In the genomic region with DNA sequence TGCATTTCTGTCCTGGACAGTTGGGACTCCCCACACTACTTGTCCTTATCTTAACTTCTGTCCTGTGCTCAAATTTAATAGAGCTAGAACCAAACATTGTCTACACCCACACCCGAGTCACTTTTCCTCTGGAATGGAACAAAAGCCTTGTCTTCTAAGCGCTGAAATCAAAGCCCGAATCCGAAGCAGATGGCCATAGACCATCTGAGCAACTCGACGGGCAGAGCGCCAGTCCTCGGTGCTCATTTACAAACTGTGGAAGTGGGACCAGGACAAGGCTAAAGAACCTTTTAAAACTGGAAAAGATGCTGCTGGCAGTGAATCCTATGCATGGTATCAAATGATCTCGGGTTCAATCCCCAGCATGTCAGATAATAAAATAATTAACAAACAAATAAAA, we compare ENCODE assay signal across 13 mouse cellular contexts. TPM values are rescaled to one million over a fixed set of nuclear protein-coding genes. Genes with fewer than 3 reads are reported as not detected.
DNase-seq lines count a peak whose midpoint lies in the region; ATAC-seq and TF ChIP-seq lines count a peak whose summit lies in the region.
"Had no signal": no experiment of that assay in that cellular context is flagged by ENCODE, and none has a peak within 500 bp of the region (broad histone marks: within the 10 kb centered on the region; RNA-seq: fewer than 3 reads in every experiment).

No protein-coding gene starts in this region.

- 0 out of 2 replicates have a peak, but pooled peaks have one; percentile 38 for ATAC-seq in forebrain, embryonic 15.5 days (replicated peaks)
- ATAC-seq in forebrain, embryonic 11.5 days (replicated peaks; ENCODE audit: low FRiP score): no peak
- ATAC-seq in midbrain, postnatal 0 days (ENCODE audit: low FRiP score): no peak
- no peak for ATAC-seq in midbrain, embryonic 11.5 days (ENCODE audit: low FRiP score)

- no peaks in the 10 kb centered on the region for H3K27me3 ChIP-seq in forebrain, embryonic 15.5 days
- no peaks in the 10 kb centered on the region for H3K27me3 ChIP-seq in forebrain, embryonic 11.5 days (ENCODE audit: control insufficient read depth, insufficient read depth, low read length)
- no peaks in the 10 kb centered on the region for H3K27me3 ChIP-seq in midbrain, postnatal 0 days (ENCODE audit: insufficient read depth, low read length)
- no peaks in the 10 kb centered on the region for H3K27me3 ChIP-seq in midbrain, embryonic 11.5 days (ENCODE audit: control insufficient read depth, insufficient read depth, low read length)
- H3K27me3 ChIP-seq: liver, embryonic 15.5 days had no signal

- TF ChIP-seq CTCF in midbrain, postnatal 0 days (IDR thresholded peaks at IDR 0.05): no peak

- H3K4me3 ChIP-seq in forebrain, embryonic 15.5 days: no peak overlapping the region
- no peak overlapping the region for H3K4me3 ChIP-seq in forebrain, embryonic 11.5 days (ENCODE audit: low read depth, low read length)
- no peak overlapping the region for H3K4me3 ChIP-seq in midbrain, postnatal 0 days (ENCODE audit: low read depth, low read length)
- H3K4me3 ChIP-seq in midbrain, embryonic 11.5 days (ENCODE audit: low read depth, low read length): no peak overlapping the region
- H3K4me3 ChIP-seq: liver, embryonic 15.5 days had no signal

- H3K27ac ChIP-seq in forebrain, embryonic 15.5 days (replicated peaks): peak overlapping the region; percentile 88
- H3K27ac ChIP-seq in forebrain, embryonic 11.5 days (ENCODE audit: low read depth, low read length): no peak overlapping the region
- no peak overlapping the region for H3K27ac ChIP-seq in midbrain, postnatal 0 days (ENCODE audit: low read depth, low read length)
- H3K27ac ChIP-seq in midbrain, embryonic 11.5 days (ENCODE audit: low read depth, low read length): no peak overlapping the region
- H3K27ac ChIP-seq: liver, embryonic 15.5 days had no signal

- H3K36me3 ChIP-seq in forebrain, embryonic 15.5 days: no peaks in the 10 kb centered on the region
- no peaks in the 10 kb centered on the region; the same call in 1 of the 2 replicates for H3K36me3 ChIP-seq in forebrain, embryonic 11.5 days (ENCODE audit: control insufficient read depth, insufficient read depth, low read length)
- no peaks in the 10 kb centered on the region for H3K36me3 ChIP-seq in midbrain, postnatal 0 days (ENCODE audit: insufficient read depth, low read length)
- 0 out of 2 replicates have a peak, but pooled peaks cover 2% of the 10 kb centered on the region for H3K36me3 ChIP-seq in midbrain, embryonic 11.5 days (ENCODE audit: control insufficient read depth, insufficient read depth, low read length)
- H3K36me3 ChIP-seq: liver, embryonic 15.5 days had no signal

- no peaks in the 10 kb centered on the region for H3K9me3 ChIP-seq in forebrain, embryonic 15.5 days
- no peaks in the 10 kb centered on the region for H3K9me3 ChIP-seq in forebrain, embryonic 11.5 days (ENCODE audit: control insufficient read depth, low read length)
- no peaks in the 10 kb centered on the region for H3K9me3 ChIP-seq in midbrain, postnatal 0 days (ENCODE audit: low read length)
- no peaks in the 10 kb centered on the region for H3K9me3 ChIP-seq in midbrain, embryonic 11.5 days (ENCODE audit: control insufficient read depth, low read length)
- H3K9me3 ChIP-seq: G1E; liver, embryonic 15.5 days had no signal

- no peak overlapping the region for H3K9ac ChIP-seq in forebrain, embryonic 15.5 days (replicated peaks)
- no peak overlapping the region for H3K9ac ChIP-seq in forebrain, embryonic 11.5 days (ENCODE audit: low read length)
- no peak overlapping the region for H3K9ac ChIP-seq in midbrain, postnatal 0 days (replicated peaks; ENCODE audit: low read length, poor library complexity, severe bottlenecking)
- no peak overlapping the region for H3K9ac ChIP-seq in midbrain, embryonic 11.5 days (ENCODE audit: low read length)
- H3K9ac ChIP-seq: liver, embryonic 15.5 days had no signal

- H3K4me1 ChIP-seq in forebrain, embryonic 15.5 days: peaks cover 17% of the 10 kb centered on the region
- H3K4me1 ChIP-seq in forebrain, embryonic 11.5 days (replicated peaks; ENCODE audit: control insufficient read depth, insufficient read depth, low read length): no peaks in the 10 kb centered on the region
- no peaks in the 10 kb centered on the region for H3K4me1 ChIP-seq in midbrain, postnatal 0 days (ENCODE audit: insufficient read depth, low read length)
- H3K4me1 ChIP-seq in midbrain, embryonic 11.5 days (ENCODE audit: control insufficient read depth, insufficient read depth, low read length): no peaks in the 10 kb centered on the region

- no peak overlapping the region for H3K4me2 ChIP-seq in forebrain, embryonic 15.5 days (replicated peaks)
- no peak overlapping the region for H3K4me2 ChIP-seq in forebrain, embryonic 11.5 days (ENCODE audit: low read depth, low read length, severe bottlenecking)
- no peak overlapping the region for H3K4me2 ChIP-seq in midbrain, postnatal 0 days (ENCODE audit: low read depth, low read length, poor library complexity, severe bottlenecking)
- H3K4me2 ChIP-seq in midbrain, embryonic 11.5 days: no peak overlapping the region
- H3K4me2 ChIP-seq: liver, embryonic 15.5 days had no signal

- no peak for DNase-seq in forebrain, embryonic 11.5 days (ENCODE audit: low spot score)
- DNase-seq in midbrain, postnatal 0 days (ENCODE audit: low spot score): peak; percentile 67
- DNase-seq in midbrain, embryonic 11.5 days (ENCODE audit: low spot score, missing footprints): no peak
- DNase-seq in cerebellum, postnatal 36 days: peak; percentile 81
- peak; percentile 71 to 72 for DNase-seq in right cerebral cortex, postnatal 10 days (ENCODE audit: low spot score in 2 of 2)
- no peak for DNase-seq in kidney, postnatal 36 days
- no peak for DNase-seq in testis, postnatal 14 days (ENCODE audit: low spot score)
- DNase-seq: gastrocnemius, postnatal 36 days; kidney, adult 2 months; thymus, adult 18-20 months had no signal

- WGBS in forebrain, embryonic 15.5 days: 33% methylated on average over 9 of the region's 9 CpGs
- 85% methylated on average over 9 of the region's 9 CpGs for WGBS in forebrain, embryonic 11.5 days
- 54% methylated on average over 9 of the region's 9 CpGs for WGBS in midbrain, postnatal 0 days
- 80% methylated on average over 9 of the region's 9 CpGs for WGBS in midbrain, embryonic 11.5 days

RNA-seq across cellular contexts. Expression of a gene that starts 17.5 kb away (rescaled TPM):
- polyA plus RNA-seq in forebrain, embryonic 15.5 days (2015; fragmentation: Nextera tagmentation; extraction: Ambion mirVana): 138 and 141 TPM in 2 replicates
- 78.0 and 92.4 TPM in 2 replicates for polyA plus RNA-seq in forebrain, embryonic 11.5 days (2014; fragmentation: Nextera tagmentation; extraction: Ambion mirVana)
- 107 and 110 TPM in 2 replicates for total RNA-seq in midbrain, postnatal 0 days (2014; rRNA removed)
- 78.6 and 78.8 TPM in 2 replicates for polyA plus RNA-seq in midbrain, postnatal 0 days (2015; fragmentation: Nextera tagmentation; extraction: Ambion mirVana)
- 62.4 and 62.8 TPM in 2 replicates for polyA plus RNA-seq in midbrain, embryonic 11.5 days (2014; fragmentation: Nextera tagmentation; extraction: Ambion mirVana)

RNA-seq across cellular contexts. Expression of a gene that starts 42.8 kb away (rescaled TPM):
- polyA plus RNA-seq in forebrain, embryonic 15.5 days (2015; fragmentation: Nextera tagmentation; extraction: Ambion mirVana): 14.0 and 14.9 TPM in 2 replicates
- polyA plus RNA-seq in forebrain, embryonic 11.5 days (2014; fragmentation: Nextera tagmentation; extraction: Ambion mirVana): 9.6 and 9.8 TPM in 2 replicates
- 16.3 and 24.0 TPM in 2 replicates for total RNA-seq in midbrain, postnatal 0 days (2014; rRNA removed)
- 13.5 and 14.8 TPM in 2 replicates for polyA plus RNA-seq in midbrain, postnatal 0 days (2015; fragmentation: Nextera tagmentation; extraction: Ambion mirVana)
- polyA plus RNA-seq in midbrain, embryonic 11.5 days (2014; fragmentation: Nextera tagmentation; extraction: Ambion mirVana): 8.2 and 10.5 TPM in 2 replicates

Comparison
In these comparisons a context has a peak if more than half of its experiments do, and no peak if none do; other contexts are left out.
1. DNase-seq: peak in midbrain, postnatal 0 days (single experiment), cerebellum, postnatal 36 days (2 of 2) and right cerebral cortex, postnatal 10 days (2 of 2); none in forebrain, embryonic 11.5 days (single experiment), midbrain, embryonic 11.5 days (single experiment), kidney, postnatal 36 days (0 of 2) and testis, postnatal 14 days (single experiment).